Mouse (Mus musculus): ENCODE results near the gene Fat1. TPM values are rescaled to one million over a fixed set of nuclear protein-coding genes. Genes with fewer than 3 reads are reported as not detected.

Fat1 gene
- total RNA-seq (2023), result 0.18 TPM

GRCm38 (mm10) chr8:44934850-44935497 is at the start of gene Fat1:
Fat1 (plus strand) TSS chr8:44935447.

GRCm38 (mm10) chr8:45068759-45069386 is 133.6 kb downstream of the Fat1 start, which contains the start of gene Mtnr1a:
Mtnr1a (plus strand) TSS chr8:45069137.

Other genes starting within 250 kb of the Fat1 start
- gene Mtnr1a, start 133.7 kb downstream of the Fat1 start, total RNA-seq (2023), result not detected